Mouse (Mus musculus): ENCODE measurements around the gene Pla2g4b. TPM values are rescaled to one million over a fixed set of nuclear protein-coding genes. Genes with fewer than 3 reads are reported as not detected.
A peak's percentile ranks its signal among the peaks of the same experiment; 100 is the strongest.

Pla2g4b gene
- total RNA-seq, 2 experiments from 2014 or later = 3.6 to 3.7 TPM

DNA sequence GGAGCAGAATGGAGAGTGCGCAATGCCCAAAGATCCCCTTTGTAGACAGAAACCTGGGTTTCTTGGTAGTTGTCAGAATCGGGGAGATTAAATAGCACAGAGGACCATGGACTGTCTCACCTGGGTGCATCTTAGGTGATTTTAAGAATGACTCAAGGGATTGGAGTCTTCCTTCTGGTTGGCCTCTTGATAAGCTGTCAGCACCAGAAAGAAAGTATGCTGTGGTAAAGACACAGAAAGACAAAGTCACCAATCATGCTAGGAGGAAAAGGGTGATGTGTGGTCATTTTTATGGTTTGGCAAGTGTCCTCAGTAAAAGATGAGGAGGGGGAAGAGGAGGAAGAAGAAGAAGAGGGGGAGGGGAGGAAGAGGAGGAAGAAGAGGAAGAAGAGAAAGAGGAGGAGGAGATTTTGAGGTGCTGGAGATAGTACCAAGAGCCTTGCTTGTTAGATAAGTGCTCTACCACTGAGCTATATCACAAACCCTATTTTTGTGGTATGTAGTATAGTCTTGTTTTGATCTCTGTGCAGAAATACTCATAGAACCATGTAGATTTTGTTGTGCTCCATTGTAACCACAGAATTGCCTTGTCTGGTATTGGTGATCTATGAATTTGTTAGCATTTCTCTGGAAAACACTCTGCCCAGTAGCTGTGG is 19.3 kb upstream of the Pla2g4b start:
- no peak for DNase-seq (ENCODE audit: low spot score in 2 of 2)

DNA sequence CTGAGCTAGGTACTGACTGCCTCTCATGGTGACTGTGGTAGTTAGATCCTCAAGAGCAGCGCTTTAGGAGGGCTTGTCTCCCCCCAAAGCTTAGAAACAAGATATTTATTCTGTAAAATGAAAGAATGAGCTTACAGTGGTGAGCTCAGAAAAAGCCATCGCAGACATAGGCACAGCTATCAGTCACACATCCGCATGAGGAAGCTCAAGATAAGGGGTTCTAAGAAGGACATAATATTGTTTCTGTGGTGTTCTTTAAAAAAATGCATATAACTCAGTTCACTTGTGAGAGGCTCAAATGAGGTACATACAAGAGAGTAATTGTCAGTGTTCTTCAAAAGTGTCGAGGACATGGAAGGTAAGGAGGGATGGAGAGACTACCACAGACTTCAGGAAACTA is 17.3 kb upstream of the Pla2g4b start:
- DNase-seq (ENCODE audit: low spot score in 2 of 2) = no peak

DNA sequence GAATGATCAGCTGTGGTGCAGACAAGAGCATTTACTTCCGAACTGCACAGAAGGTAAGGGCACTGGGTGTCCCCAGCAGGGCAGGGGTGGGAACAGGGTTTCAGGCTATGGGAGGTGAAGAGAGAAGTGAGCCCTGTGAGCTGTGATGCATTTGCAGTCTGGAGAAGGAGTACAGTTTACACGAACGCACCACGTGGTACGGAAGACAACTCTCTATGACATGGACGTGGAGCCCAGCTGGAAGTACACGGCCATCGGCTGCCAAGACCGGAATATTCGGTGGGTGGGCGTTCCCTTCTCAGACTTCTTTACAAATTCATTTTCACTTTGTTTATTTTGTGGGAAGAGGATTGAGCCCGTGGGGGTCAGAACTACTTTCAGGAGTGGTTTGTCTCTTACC is 15.6 kb upstream of the Pla2g4b start:
- no peak for DNase-seq (ENCODE audit: low spot score in 2 of 2)

DNA sequence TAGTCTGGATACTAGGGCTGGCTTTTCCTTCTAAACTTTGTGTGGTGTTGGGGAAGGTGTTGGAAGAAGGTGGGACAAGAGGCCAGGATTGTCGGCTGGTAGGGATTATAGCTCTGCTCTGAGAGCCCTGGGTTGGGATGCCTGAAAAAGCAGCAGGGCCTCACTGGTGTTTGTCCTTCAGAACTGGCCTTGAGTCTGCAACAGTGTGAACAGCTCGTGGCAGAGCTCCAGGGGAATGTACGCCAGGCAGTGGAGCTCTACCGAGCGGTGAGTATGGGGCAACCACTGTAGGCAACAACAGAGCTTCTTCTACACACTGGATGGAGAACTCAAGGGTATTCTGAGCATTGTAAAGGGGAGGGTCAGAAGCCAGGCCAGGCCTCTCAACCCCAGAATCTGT is 8.9 kb upstream of the Pla2g4b start:
- peak in 1 of 2 experiments; percentile 50 for DNase-seq (ENCODE audit: low spot score in 2 of 2)

DNA sequence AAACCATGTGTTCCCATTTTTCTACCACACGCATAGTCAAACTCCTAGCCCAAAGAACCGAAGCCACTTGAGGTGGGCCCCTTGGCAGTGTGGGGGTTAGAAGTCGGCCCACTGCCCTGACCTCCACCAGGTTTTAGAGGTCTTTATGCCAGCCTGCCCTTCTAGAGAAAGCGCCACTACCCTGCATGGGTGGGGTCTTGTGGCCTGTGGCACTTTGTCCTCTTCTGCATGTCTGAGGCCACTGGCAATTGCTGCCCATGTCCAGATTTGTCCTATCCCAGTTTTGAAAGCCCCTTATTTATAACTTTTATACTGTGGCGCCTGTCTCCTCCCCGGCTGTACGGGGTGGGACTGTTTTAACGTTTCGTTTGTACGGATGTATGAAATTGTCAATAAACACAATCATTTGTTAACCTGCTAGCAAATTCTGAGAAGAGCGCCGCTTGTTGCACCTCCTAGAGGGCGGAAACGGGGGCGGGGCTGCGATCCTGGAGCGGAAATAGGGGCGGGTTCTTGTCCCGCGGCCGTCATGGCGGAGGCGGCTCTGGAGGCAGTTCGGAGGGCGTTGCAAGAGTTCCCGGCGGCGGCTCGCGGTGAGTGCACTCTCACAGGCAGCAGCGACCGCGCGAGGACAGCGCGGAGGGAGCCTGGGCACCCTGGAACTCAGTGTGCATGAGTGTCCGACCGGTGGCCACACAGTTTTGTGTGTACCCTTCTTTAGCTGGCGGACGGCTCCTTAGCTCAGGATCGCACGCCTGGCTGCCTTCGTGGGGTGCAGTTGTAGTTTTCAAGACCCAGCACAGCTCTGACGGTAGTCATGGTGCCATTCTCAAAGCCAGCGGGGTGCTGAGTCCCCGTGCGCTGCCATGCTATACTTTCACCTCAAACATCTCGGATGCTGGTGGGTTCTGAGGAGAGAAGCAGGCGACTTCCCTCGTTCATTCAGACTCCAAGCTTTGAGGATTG is 6.0 kb upstream of the Pla2g4b start, which contains the start of the genes Jmjd7 and Gm28042:
Gene Jmjd7 (plus strand): TSS at position 500 of the 966 bp plus-strand sequence.
Gene Gm28042 (plus strand): TSS at position 510 of the 966 bp plus-strand sequence.
- DNase-seq (ENCODE audit: low spot score in 2 of 2) = peak; percentile 77 to 89

DNA sequence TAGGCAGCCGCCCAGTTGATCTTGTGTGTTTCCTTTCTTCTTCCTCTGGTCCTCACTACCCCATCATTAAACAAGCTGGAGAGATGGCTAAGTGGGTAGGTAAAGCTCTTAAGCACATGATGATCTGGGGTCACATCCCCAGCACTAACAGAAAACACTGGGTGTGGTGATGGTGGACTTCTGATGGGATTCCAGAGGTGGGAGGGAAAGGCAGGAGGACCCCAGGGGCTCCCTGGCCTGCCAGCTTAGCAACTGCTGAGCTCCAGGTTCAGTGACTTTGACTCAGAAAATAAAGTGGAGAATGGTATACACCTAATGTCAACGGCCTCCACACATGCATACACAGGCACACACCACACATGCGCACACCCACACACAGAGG is 5.3 kb upstream of the Pla2g4b start:
- no peak for DNase-seq (ENCODE audit: low spot score in 2 of 2)

DNA sequence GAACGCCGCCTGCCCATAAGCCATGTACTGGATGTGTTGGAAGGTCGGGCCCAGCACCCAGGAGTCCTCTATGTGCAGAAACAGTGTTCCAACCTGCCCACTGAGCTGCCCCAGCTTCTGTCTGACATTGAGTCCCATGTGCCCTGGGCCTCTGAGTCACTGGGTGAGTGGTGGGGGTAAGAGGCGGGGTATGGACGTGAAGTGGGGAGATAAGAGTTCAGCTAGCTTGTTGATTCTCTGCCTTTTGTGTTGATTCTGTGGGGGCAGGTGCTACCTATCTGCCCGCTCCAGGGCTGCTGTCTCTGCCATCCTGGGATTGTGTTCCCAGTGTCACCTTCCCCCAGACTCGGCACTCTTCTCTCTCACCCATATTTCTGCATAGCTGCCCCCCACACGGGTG is 2.8 kb upstream of the Pla2g4b start:
- no peak for DNase-seq (ENCODE audit: low spot score in 2 of 2)

DNA sequence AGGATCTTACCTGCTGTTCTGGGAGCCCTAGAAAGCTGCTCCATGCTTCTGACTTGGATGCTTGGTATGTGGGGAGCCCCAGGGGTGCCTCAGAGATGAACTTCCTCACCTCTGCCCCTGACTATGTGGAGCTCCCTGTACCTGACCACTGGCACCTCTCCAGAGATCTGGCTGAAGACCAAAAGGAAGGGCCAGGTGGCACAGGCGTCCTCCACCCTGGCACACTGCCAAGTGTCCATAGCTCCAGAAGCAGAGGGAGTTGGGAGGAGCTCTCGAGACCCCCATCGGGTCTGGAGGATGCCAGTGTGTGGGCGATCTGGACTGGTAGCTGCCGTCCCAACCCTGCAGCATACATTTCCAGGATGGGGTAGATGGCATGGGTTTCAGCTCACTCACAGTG is 509 bp downstream of the Pla2g4b start:
- no peak for DNase-seq (ENCODE audit: low spot score in 2 of 2)

DNA sequence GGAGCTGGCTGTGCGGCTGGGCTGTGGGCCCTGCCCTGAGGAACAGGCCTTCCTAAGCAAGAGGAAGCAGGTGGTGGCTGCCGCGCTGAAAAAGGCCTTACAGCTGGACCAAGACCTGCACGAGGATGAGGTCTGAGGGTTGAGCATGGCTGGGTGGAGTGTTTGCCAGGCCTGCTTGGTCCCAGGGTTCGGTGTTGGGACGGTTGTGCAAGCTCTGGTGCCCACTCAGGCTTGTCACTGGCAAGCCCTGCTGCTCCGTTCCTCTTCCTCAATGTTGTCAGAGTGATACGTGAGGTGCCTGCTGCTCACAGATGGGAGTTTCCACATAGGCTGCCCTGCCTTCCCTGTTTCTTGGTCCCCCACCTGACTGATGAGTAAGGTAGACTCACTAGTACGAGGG is 4.5 kb downstream of the Pla2g4b start:
- no peak for DNase-seq (ENCODE audit: low spot score in 2 of 2)

DNA sequence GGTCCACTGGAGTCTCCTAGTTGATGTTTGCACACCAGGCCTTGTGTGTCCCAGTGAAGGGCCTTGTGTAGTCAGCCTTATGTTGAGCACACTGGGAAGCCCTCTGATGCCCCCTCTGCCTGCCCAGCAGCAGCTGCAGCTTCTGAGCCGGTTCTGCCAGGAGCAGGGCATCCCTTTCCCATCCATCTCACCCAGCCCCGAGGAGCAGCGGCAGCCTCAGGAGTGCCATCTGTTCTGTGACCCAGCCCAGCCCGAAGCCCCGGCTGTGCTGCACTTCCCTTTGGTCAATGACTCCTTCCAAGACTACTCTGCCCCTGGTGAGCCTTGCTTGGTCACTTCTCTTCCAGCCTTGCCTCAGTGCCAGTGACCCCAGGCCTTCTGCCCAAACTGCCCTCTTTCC is 7.8 kb downstream of the Pla2g4b start:
- DNase-seq (ENCODE audit: low spot score in 2 of 2) = no peak

DNA sequence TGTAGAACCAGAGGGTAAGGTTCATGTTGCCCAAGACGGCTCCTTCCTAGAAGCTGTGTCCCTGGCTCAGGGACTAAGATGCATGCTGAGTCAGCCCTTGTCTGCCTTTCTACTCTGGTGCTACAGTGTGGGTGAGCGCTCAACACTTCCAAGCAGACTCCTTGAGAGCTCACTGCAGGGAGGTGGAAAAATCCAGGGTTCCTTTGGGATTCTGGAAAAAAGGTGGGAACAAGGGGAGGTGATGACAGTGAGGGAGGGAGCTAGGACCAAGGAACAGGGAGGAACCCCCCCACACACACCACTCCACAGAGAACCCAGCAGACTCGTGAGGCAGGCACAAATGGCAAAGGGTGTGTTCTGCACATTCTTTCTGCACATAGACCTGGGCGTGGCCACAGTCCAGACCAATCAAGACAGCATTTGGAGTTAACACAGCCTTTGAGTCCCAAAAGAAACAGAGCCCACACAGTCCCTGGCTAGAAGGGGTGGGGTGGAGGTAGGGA is 10.9 kb downstream of the Pla2g4b start:
- no peak for DNase-seq (ENCODE audit: low spot score in 2 of 2)

DNA sequence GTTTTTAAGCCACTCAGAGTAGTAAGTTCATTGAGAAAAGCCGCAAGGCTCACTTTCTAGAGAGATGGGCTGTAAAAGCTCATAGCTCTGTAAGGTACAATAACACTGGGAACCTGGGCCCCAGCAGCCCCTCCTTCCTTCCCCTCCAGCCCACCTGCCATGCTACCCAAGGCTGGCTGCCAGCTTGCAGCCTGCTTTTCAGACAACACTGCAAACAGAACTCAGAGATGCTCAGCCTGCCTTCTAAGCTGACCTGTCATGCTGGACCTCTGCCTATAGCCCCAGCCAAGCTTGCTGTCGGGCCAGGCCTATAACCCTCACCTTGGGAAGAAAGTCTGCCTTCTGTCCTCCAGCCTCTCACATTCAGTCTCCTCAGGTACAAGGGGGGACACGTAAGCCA is 11.5 kb downstream of the Pla2g4b start:
- no peak for DNase-seq (ENCODE audit: low spot score in 2 of 2)

DNA sequence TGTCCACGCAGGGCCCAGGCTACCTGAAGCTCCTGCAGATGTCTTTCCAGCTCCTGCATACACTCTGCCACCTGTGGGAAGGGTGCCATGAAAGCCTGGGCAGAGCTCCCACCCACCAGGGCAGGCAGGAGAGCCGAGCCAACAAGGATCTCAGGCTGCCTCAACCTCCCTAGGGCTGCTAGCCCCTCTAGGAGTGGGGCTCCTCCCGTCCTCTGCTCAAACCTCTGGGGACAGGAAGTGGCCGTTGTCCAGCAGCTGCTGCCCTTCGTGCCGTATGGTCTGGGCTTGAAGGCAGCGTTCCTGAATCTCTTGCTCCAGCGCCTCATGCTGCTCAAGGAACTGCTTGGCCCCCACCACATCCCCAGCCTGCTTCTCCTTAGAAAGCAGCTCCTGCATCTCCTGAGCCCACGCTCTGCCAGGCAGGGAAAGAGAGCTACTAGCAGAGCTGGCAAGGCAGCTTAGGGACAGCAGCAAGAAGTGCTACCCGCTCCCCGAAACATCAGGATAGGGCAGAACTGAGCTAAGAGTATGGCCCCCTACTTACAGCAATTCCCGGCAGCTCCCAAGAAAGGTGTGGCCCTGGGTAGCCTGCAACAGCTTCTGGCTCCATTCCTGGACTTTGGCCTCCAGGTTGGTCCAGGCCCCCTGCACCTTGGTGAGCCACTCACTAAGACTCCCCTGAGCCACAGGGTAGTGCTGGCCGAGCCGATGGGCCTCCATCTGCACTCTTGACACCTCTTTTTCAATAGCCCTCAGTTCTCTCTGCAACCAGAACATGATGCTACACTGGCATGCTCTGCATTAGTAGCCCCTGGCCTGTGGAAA is 13.5 kb downstream of the Pla2g4b start:
- no peak for DNase-seq (ENCODE audit: low spot score in 2 of 2)

DNA sequence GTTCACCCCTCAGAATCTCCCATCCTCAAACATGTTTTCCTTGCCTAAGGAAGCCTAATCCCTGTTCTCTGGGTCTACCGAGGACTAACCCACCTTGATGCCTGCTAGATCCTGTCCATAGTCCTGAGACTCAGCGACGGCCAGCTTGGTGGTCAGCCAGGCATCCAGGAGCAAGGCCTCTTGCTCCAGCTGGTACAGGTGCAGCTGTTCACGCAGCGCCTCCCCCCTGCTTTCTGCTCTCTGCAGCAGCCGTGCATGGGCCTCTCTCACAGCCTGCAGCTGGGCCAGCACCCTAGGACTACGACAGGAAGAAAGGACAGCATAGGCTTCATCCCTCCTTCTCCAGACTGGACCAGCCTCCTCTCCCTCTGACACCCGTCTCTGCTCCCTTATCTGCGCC is 15.0 kb downstream of the Pla2g4b start:
- DNase-seq (ENCODE audit: low spot score in 2 of 2) = no peak

DNA sequence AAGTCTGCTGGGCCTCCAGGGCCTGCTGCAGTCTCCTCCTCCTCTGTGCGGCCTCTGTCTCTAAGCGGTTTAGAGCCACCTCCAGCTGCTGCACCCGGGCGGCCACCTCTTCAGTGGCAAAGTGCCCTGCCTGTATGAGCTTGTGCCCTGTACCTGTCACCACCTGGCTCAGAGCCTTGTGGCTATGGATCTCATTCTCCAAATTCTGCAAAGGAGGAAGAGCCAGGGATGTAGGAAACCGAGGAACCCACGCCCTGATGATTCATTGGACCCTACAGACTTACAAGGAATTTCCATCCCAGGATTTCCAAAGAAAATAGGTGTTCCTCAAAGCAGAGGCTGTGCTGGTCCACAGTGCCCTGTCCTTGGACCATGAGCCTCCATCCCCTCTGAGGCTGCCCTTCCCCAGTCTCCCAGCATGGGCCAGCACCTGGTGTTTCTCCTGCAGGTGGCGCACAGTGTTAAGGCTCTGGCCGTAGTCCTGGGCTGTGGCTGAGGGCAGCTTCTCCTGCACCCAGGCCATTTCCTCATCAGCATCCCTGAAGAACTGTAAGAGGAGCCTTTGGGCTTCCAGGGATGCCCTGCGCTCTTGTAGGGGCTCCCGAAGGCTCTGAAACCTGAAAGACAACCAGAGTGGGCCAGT is 16.5 kb downstream of the Pla2g4b start:
- no peak for DNase-seq (ENCODE audit: low spot score in 2 of 2)

DNA sequence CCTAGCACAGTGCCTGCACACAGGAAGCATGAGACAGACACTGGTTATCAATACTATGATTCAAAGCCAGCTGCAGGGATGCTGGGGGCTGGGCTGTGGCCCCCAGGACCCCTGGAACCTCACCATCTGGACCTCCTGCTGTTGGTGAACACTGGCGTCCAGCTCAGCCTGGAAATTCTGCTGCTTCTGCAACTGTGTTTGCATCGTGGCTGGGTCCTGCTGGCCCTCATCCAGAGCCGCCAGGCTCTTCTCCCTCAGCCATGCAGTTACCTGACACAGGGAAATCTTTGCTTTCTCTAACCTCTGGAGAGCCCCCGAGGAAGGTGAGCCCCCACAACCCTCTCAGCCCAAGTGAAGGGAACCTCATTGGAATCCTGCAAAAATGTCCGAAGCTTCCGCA is 18.2 kb downstream of the Pla2g4b start:
- DNase-seq (ENCODE audit: low spot score in 2 of 2) = no peak

DNA sequence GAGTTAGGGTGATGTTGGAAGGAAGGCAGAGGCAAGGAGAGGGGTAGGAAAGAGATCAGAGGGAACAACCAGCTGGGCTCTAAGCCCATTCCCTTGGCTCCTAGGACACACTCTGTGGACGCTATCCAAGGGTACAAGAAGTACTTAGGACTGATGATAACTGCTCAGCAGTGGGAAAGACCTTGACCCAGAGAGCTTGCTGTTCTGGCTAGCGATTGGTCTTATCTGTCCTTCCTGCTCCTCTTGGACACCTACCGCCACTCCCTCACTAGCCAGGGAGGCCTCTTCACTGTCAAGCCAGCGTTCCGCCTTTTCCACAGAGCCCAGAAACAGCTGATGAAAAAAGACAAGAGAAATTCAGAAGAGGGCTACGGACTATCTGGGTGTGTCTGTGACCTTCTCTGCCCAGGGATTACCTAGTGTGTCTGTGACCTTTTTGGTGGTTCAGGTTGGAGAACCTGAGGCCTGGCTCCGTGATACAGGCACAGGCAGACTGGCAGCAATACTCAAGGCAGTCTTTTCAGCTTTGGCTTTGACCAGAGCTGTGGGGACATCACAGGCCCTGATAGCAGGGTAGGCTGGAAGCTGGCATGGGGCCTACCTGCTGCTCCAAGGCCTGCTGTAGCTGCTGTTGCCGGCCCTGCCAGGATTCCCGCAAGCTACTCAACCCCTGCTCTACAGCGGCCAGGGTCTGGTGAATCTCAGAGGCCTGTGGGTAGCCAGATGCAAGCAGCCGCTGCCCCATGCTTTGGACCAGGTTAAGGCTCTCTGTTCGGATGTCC is 21.7 kb downstream of the Pla2g4b start:
- no peak for DNase-seq (ENCODE audit: low spot score in 2 of 2)

DNA sequence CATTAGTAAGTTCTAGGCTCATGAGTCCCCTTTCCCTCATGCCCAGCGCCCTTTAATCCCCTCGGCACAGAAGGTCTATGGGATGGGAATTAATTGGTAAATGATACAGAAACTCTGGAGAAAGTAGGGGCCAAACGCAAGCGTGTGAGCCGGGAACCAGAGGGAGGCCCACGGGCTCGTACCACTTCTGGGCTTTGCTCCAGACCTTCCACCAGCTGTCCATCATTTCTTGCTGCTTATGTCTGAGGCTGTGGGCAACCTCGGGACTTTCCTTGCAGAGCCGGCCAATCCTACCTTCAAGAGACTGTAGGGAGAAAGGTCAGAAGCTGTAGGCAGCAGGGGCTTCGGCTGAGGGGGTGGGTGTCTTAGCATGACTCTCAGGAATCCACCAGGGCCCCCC is 22.7 kb downstream of the Pla2g4b start:
- DNase-seq (ENCODE audit: low spot score in 2 of 2) = no peak

DNA sequence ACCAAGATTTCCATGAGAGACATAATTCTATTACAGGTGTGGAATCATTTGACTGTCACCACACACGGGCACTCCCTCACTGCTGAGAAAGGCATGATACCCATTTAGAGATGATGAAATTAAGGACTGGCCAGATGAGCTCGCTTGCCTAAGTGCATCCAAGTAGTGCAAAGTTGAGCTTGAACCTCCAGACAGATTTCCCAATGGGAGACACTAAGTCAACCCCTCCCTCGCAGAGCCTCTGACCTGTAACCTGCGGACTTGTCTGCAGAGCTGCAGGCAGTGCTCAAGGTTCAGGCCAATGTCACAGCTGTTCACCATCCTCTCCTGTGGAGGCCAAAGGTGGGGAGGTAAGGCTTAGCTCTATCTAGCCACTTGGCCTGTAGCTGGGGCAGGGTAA is 25.6 kb downstream of the Pla2g4b start:
- no peak for DNase-seq (ENCODE audit: low spot score in 2 of 2)

DNA sequence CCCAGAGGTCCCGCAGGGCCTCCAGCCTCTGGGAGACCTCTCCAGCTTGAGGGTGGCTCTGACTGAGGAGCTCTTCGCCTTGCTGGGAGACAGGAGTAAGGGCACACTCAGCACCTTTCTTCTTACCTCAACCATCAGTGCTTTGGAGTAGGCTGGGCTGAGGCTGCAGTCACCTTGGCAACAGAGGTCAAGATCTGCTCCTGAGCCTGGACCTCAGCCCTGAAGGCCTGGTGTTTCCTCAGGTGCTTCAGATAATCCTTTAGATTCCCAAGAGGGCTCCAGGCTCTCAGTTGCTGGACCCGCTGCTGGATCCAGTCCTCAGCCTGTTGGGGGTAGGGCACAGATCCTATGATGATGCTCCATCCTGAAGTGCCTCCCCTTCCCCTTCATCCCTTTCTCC is 26.2 kb downstream of the Pla2g4b start:
- DNase-seq (ENCODE audit: low spot score in 2 of 2) = no peak
